Mouse (Mus musculus) urinary bladder, postnatal 25 days (tissue): ENCODE measurements around the gene Gjc1.

Experiments used
- DNase-seq: peaks from one replicate; pipeline ENCODE4 v3.0.0; 2022; ENCODE audit warnings: low spot score

Gjc1 gene

DNA sequence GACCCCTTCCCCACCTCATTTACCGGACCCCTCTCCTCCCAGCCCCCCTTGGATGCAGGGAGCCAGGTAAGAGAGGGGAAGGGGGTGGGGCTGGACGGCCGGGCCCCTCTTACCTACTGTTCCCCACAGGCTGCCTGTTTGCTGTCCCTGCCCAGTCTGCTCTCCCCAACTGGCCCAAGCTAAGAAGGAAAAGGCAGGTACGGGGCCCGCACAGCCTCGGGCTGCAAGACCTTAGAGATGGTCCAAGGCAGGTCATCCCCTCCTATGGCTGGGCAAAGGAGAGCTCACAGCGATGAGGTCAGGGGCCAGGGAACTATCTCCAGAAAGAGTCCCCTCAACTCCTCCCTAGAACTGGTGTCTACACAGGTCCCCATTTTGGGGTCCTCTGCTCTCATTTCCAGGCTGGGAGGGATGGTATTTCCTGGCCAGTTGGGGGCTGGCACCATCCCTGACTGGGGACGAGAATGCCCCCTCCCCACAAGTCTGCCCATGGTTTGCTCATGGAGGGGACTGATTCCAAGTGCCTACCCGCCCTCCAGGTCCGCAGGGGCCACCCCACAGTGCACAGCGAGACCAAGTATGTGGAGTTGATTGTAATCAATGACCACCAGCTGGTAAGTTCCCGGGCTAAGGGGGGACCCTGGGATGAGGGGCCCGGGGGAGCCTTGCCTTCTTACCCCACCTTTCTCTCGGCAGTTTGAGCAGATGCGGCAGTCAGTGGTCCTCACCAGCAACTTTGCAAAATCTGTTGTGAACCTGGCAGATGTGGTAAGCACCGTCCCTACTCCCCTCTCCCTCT, 47.4 kb downstream of the Gjc1 start:
- no peak for DNase-seq

DNA sequence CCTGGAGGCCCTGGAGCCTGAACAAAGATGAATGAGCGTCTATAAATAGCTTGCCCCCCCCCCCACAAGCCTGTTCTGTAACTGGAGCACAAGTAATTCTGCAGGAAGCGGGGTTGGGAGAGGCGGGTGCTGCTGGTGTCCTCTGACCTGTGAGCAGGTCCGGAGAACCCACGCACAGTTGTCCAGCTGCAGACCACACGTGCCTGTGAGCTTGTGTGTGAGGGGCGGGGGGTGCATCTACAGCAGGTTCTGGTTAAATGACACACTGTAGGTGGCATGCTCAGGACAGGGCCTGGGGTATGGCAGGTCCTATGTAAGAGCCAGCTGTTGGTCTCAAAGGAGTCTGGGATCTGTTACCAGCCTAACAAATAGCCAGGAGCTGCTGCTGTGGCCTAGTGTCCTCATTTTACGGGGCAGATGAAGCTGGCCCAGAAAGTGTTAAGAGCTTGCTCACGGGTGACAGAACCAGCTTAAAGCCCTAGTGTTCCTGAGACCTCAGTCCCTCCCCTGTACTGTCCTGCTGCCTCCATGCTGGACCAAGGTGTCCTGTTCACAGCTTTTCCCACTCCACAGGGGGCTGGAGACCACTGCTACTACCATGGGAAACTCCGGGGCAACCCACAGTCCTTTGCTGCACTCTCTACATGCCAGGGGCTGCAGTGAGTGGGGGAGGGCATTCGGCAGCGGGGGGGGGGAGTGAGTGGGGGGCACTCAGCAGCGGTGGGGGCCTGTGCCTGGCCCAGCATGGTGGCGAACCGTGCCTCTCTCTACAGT, 48.7 kb downstream of the Gjc1 start:
- DNase-seq = no peak

DNA sequence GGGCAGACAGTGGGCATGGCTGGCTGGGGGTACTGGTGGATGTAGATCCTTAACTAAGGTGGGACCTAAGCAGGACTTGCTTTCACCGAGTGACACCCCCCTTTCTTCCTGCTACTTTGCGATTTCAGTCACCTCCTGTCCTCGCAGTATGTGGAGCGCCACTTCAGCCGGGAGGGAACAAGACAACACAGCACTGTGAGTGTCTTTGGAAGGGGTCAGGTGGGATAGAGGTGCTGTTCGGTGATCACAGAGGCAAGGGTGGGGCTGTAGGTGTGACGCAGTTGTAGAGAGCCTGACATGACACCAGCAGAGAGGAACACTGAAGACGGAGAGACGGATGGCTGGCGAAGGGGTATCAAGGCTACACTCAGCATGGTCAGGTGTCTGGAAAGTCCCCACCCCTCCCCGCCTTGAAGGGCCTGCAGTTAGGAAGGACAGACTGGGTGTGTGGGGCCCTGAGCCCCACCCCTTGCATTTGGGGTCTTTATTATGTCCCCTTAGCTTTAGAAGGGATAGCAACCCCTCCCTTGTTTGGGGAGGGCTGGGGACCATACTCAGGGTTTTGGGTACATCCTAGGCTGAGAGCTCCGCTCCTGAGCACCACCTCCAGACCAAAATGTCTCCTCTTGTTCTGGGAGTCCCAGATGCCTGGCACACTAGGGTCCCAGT, 49.4 kb downstream of the Gjc1 start:
- DNase-seq = no peak

DNA sequence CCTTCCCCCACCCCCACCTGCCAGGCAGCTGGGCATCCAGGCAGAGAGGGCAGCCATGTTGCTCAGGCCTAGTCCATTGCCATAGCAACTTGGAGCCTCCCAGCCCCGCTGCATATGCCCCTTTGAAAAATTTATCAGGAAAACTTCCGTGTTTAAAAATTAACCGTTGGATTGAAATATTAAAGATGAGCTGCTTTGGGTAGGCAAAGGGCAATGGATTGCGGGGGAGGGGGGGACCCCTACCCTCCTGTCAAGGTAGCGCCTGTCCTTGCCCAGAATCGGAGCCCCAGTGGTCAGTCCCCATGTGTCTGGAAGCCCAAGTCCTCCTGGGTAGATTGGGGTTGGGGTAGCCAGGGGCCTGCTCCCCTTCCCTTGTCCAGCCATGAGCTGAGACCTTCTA, 50.4 kb downstream of the Gjc1 start:
- no peak for DNase-seq

DNA sequence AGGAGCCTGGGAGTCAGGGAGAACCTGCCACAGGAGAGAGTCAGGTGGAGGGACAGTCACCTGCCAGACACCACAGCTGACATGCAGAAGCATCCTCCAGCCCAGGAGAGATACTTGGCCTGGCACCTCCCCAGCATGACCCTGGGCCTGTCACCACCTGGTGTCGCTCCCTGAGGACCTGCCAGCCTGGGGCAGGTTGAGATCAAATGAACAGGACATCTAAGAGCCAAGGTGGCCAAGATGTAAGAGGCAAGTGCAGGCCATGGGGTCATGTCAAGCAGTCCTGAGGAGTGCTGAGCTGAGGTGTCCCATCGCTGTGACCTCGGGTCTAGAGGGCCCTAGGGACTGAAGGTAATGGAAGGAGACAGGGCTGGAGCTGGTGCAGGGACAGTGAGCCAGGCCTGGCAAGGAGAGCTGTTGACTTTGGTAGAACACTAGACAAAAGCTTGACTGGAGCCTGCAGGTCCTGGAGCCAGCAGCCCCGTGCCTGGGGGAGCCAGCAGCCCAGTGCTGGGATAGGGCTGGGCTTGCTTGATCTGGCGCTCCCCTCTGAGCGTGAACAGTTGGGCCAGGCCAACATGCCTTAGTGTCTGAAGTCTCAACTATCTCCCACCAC, 52.3 kb downstream of the Gjc1 start:
- no peak for DNase-seq

DNA sequence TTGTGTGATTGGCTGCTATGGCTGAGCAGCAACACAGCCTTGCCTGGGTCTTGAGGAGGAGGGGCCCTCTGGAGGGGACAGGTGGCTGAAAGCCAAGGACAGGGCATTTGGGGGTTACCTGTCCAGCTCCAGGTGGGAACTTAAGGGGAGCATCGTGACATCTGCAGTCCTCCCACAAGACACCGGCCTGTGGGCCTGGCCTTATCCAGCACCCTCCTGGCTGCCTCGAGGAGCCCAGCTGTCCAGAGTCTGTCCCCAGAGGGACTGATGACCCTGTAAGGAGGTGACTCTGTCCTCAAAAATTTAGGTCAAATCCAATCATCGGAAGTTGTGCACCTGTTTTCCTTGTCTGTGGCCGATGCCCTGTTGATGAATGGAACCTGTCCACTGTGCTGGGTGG, 54.1 kb downstream of the Gjc1 start:
- no peak for DNase-seq

DNA sequence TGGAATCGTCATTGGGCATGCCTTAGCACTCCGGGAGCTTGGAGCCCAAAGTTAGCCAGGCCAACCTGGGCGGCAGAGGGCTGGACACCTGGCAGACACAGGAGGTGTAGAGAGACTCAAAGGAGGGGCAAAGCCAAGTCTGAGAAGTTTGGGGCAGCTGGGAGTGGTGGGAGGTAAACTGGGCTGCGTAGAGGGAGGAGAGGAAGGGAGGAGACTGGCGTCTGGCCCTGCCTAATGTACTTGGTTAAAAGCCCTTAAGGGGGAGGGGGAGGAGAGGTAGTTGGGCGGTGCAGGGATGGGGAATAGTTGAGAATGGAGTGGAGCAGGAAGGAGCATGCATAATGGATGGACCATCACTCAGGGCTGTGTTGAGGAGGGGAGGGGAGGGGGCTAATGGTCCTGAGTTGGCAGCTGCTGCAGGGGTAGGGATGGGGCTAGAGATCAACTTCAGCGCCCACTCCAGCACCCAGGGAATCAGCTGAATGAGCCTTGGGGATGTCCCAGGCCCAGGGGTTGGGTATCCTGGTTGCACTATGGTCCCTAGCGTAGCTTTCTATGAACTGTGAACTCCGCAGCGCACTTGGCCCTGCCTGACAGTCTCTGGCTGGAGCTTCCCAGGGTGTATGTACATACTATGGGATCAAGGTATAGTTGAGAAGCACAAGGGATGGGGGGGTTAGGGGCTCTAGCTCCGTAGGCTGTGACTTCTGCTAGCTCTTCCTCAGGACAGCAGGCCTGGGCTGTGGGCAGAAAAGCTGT, 56.3 kb downstream of the Gjc1 start:
- DNase-seq = no peak

DNA sequence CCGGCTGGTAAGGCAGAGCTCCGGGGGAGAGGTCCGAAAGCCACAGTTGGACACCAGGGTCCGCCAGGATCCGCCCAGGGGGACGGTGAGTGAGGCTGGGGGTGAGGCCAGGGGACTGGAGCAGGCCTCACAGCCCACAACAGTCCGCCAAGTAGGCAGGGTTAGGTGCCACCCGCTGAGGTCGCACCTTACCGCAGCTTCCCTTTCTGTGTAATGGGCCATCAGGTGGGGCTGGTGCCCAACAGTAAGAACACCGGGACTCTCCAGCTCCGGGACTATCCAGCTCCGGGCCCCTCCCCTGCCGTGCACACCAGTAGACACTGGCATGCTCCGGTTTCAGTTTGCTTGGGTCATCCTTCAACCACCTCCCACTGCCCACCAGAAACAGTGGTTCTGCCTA, 57.3 kb downstream of the Gjc1 start:
- no peak for DNase-seq

DNA sequence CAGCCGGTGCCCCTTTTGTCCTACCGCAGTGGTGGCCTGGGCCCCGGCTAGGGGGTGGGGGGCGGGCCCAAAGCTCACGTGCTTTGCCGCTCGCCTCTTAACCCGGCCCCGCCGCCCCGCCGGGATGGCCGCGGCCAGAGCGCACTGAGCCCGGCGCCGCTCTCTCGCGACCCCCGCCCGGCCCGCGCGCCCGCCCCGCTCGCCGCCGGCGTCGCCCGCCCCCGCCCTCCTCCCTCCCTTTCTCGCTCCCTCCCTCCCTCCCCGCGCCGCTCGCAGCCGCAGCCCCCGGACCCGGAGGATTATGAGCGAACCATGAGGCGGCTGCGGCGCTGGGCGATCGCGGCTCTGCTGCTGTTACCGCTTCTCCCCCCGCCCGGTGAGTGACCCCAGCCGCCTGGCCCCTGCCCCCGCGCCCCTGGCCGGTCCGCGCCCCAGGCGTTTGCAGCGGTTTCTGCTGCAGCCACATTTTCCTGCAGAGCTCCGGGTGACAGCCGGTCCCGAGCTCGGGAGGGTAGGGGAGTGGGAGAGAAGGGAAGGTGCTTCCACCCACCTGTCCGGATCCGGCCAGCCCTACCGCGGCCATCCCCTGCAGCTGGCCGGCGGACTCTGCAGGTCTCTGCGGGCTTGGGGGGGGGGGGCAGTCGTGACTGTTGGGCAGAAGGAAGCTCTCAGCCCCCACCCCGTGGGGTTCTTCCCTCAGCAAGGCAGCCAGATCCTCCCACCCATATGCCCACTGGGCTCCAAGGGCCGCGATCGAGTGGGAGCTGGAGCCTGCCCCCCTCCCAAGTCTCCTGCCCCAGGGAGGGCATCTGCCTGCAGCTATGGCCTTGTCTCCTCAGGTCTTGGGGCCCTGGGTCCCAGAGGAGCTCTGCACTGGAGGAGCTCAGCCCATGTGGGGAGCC, 57.9 kb downstream of the Gjc1 start, which contains the start of gene Adam11:
Adam11 (plus strand) TSS at position 131 of the 902 bp plus-strand sequence.
- no peak for DNase-seq

DNA sequence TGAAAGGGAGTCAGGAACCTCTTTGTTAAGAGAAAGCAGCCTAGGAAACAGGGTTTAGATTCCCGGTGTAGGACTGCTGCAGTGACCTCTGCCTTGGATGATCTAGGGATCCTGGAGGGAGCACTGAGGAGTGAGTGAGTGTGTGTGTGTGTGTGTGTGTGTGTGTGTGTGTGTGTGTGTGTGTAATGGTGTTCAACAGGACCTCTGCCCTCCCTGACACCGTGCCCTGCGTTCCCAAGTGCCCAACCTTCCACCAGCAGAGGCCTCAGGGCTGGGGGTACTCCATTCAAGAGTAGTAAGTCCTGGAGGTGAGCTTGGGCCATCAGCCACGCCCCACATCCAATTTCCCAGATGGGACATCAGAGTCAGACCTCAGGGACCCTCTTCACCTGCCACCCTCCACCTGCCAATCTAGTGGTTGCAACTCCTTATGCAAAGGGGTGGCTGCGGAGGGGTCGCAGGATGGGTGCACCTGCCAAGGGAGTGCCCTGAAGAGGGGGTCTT, 58.6 kb downstream of the Gjc1 start:
- DNase-seq = no peak

DNA sequence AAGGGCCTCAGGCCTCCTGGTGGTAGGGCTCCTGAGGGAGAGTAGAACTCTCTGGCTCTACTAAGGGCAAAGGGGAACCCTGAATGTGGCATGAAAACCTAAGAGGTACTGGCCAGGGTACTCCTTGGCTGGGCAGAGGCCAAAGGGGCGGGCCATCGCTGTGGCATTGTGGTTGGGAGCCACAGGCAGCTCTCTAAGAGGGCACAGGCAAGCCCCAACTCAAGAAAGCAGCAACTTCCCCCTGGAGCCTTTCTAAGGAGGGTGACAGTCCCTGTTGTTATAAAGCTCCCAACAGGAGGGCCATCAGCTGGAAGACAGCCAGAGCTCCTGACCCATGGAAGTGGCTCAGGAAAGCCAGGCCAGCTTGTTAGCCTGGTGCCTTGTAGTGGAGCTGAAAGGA, 60.5 kb downstream of the Gjc1 start:
- no peak for DNase-seq

DNA sequence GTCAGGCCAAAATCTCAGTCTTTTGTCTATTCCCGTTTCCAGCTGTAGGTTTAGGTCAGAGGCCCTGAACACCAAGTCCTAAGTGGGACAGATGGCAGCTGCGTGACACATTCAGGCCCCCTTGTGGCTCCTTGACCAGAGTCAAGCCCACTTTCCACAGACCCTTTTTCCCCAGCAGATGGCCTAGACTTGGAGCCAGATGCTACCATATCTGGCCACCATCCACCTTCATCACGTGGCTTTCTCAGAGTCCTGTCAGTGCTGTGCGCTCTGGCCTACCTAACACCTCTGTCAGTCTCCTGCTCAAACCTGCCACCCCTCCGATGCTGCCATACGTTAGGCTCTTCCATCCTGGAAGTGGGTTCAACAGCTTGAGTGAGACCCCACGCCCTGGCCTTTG, 64.1 kb downstream of the Gjc1 start:
- DNase-seq = no peak

DNA sequence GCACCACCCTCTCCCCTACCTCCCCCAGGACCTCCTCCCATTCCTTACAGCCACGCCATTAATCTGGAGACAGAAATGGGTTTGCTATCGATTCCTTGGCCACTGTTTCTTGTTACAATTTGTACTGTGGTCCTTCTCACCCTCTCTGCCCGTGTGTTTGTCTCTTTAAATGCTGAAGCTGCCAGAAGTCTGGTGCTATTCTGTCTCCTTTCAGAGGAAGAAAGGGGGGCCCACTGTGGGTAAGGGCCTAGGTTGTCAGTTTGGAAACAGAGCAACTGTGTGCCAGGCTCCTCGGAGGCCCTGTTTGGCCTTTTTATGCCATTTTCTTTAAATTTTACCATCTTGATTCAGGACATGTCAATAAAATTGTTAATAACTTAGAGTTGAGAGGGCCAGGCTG, 65.1 kb downstream of the Gjc1 start:
- DNase-seq = no peak

DNA sequence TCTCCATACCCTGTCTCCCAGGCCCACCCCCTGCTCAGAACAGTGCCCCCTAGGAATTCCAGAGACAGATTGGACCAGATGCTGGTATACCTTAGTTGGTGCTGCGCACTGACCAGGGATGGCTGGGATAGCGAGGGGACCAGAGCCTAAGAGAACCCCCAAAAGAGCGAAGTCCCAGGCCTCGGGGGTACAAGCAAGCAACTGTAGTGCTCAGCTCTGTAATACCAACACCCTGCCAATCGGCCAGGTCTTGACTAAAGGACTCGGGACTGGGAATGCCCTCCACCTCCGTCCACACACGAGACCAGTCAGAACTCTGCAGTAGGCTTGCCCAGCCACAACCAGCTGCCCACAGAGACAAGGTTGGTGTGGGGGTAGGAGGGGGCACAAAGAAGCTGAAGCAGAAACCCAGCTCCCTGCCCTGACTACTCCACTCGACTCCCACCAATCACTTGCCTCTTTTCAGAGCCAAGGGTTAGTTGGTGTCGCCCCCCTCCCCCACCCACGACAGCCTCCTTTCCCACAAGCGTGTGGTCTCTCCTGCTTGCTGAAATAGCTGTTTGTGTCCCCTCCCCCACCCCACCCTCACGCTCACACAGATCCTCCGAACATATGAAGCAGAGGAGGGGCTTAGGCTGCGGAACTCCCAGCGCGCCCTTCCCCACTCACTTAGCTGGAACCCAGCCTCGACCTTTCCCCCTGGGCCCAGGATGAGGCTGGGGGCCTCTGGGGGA, 65.7 kb downstream of the Gjc1 start:
- no peak for DNase-seq

DNA sequence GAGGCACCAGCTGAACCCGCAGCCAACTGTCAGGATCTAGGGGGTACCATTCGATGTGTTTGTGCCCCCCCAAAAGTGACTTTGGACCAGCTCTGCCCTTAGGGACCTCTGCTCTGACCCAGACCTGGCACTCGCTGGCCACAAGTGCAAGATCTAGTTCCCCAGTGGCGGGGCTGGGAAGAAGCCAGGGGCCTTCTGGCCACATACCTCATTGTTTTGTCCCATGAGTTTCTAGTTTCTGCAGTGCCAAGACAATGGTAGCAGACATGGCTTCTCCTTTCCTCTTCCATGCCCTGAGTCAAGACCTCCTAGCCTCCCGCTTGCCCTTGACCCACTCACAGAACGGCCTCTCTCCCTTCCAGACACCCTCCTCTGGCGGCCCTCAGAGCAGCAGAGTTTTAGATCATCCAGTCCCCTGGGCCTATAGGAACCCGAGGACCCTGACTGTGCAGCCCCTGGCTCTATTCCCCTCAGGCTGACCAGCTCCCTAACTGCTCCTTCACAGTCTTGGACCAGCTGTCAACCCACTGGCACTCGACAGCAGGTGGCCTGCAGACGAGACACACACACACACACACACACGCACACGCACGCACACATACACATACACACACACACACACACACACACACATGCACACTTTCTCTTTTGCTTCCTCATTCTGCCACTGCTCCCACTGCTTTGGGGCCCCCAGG, 66.5 kb downstream of the Gjc1 start:
- DNase-seq = no peak

DNA sequence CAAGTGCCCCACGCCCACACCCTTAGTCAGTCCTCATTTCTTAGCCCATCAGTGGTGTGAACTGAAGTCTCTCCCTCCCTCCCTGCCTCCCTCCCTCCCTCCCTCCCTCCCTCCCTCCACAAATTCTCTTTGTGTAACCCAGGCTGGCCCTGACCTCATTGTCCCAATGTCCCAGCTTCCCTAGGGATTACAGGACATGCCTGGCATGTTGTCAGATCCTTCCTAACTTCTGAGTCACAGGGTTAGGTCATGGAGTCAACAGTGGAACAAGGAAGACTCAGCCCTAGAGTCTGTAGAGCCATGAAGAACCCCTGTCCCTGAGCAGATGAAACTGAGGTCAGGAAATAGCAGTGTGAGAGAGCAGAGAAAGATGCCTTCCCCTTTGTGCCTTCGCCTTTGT, 69.8 kb downstream of the Gjc1 start:
- DNase-seq = no peak
